Mouse (Mus musculus): ENCODE measurements around the gene Gimap9. TPM values are rescaled to one million over a fixed set of nuclear protein-coding genes. Genes with fewer than 3 reads are reported as not detected.
A peak's percentile ranks its signal among the peaks of the same experiment; 100 is the strongest.

Gimap9 gene
- polyA plus RNA-seq, 1 experiment from 2014 or later = 14.2 TPM

DNA sequence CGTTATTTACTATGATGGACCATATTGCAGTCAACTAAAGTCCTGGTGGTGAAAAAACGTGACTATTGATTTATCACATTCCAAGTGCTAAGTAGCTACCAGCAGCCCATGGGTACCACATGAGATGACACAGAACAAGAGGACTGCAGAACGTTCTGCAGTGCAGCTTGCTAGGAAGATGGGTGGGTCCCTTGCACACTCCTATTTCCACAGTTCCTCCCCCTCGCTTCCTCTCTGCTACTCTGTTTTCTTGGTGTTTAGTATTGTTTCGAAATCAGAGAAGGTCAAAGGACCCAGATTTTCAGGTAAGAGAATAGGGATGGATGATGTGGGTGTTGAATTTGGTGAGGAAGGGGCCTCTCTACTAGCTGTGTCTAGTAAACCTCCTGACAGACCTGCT, 8.4 kb downstream of the Gimap9 start, which contains the start of gene Gimap4:
Gene Gimap4, plus strand, starts transcription at position 231 of the 400 bp plus-strand sequence.
- peak; percentile 54; the same call in 1 of the 2 replicates for ATAC-seq
- Histone ChIP-seq H3K9me3 (ENCODE audit: low read length) (no peaks in the 10 kb centered on the region), H3K9ac (replicated peaks; ENCODE audit: low read depth) (no peak within 1 kb of the TSS; the same call in 1 of the 2 replicates), H3K36me3 (ENCODE audit: insufficient read depth, low read length) (no peaks in the 10 kb centered on the region), H3K4me3 (ENCODE audit: low read depth, low read length) (peak within 1 kb of the TSS; percentile 15), H3K27ac (ENCODE audit: low read length) (peak within 1 kb of the TSS; percentile 55), H3K4me1 (ENCODE audit: insufficient read depth, low read depth, low read length) (no peaks in the 10 kb centered on the region), H3K27me3 (replicated peaks; ENCODE audit: insufficient read depth, low read length) (no peaks in the 10 kb centered on the region), H3K4me2 (replicated peaks; ENCODE audit: low read depth, low read length) (peak within 1 kb of the TSS; percentile 19)
- TF ChIP-seq EP300 (IDR thresholded peaks at IDR 0.05) = no peak
- TF ChIP-seq CTCF (IDR thresholded peaks at IDR 0.05) = no peak
- WGBS = 48% methylated on average over 5 of the region's 5 CpGs
- no peak for DNase-seq (ENCODE audit: low spot score)

DNA sequence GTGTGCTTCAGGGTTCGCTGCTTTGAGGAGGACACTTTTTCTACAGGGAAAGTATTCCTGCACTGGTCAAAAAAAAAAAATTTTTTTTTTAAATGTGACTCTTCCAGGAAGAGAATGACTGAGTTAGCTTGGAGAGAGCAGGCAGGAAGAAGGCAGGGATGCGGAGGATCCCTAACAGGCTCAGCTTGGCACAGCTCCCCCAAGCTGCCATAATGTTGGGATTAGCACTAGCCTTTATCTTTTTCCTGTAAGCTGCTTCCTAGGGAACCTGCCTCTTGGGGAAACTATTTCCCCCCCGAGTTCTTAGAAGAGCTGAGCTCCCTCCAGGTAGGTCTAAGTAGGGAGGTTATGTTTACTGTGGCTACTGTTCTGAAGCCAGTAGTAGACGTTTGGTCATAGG, 8.9 kb downstream of the Gimap9 start:
- no peak overlapping the region; the same call in 1 of the 2 replicates for H3K9ac ChIP-seq (replicated peaks; ENCODE audit: low read depth)
- no peaks in the 10 kb centered on the region for H3K27me3 ChIP-seq (replicated peaks; ENCODE audit: insufficient read depth, low read length)
- 0 out of 2 replicates have a peak, but pooled peaks have one; percentile 32 for ATAC-seq
- no peaks in the 10 kb centered on the region for H3K4me1 ChIP-seq (ENCODE audit: insufficient read depth, low read depth, low read length)
- no peak for DNase-seq (ENCODE audit: low spot score)
- peak overlapping the region; percentile 19 for H3K4me2 ChIP-seq (replicated peaks; ENCODE audit: low read depth, low read length)
- H3K9me3 ChIP-seq (ENCODE audit: low read length) = no peaks in the 10 kb centered on the region
- peak overlapping the region; percentile 55 for H3K27ac ChIP-seq (ENCODE audit: low read length)
- WGBS = 43% methylated on average over 4 of the region's 4 CpGs
- H3K4me3 ChIP-seq (ENCODE audit: low read depth, low read length) = peak overlapping the region; percentile 15
- TF ChIP-seq EP300 (IDR thresholded peaks at IDR 0.05) (no peak), CTCF (IDR thresholded peaks at IDR 0.05) (peak; percentile 33; the same call in 1 of the 2 replicates)
- no peaks in the 10 kb centered on the region for H3K36me3 ChIP-seq (ENCODE audit: insufficient read depth, low read length)

DNA sequence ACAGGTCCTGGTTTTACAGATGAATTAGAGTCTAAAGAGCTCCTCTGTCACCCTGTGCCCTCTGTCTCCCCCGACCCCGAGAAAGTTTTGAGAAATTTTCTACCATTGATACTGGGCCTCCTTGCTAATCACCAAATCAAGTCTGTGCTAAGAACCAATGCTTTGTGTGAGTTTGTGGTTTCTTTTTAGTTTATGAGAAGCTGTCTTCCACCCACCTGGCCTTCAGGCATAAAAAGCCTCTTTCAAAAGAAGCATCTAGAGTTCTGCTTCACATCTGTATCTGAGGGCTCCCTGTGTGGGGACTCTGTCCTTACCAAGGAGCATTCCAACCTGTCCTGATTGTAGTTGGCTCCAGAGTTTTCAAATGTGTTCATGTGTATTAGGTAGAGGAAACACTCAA, 9.3 kb downstream of the Gimap9 start:
- 66% methylated on average over 2 of the region's 2 CpGs for WGBS

DNA sequence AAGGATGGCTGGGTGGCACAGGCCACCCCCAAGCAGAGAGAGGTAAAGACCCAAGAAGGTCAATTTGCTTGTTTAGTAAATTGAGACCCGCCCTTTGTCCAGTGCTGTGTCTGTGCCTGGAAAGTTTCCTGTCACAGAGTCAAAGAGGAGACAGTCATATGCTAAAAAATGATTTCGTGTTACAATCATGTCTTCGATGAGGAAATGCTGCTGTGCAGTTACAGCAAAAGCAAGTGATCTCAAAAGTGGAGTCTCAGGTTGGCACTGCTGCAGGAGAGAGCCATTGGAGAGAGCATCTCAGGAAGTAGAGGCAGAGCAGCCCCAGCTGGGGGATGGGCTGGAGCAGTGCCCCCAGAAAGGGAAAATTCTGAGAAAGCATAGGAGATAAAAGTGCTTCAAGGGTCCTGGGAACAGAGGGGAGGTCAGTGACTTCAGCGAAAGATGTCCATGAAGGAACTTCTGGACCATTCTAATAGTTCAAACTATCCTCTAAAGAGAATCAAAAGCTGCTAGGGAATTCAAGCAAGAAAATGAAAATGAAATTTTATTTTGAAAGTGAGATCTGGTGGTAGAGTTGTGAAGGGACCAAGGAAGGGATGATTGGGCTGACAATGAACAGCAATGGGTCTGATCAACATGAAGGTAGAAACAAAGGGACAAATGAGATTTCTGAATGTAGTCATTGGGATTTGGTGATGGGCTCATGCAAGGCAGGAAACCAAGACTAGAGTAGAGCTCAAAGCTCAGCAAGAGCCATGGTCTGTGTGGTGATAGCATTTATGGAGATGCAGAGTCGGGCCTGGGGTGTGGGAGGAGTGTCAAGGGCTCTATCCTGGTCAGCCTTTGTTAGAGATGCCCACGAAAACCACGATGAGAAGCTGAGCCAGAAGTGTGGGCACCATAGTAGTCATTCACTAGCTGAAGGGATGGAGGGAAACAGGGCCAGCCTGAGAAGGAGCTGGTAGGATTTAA, 10.1 kb downstream of the Gimap9 start:
- ATAC-seq (peak; percentile 39; the same call in 1 of the 2 replicates), DNase-seq (ENCODE audit: low spot score) (no peak)
- H3K9me3 ChIP-seq (ENCODE audit: low read length) = no peaks in the 10 kb centered on the region
- WGBS = 73% methylated on average over 7 of the region's 7 CpGs
- H3K9ac ChIP-seq (replicated peaks; ENCODE audit: low read depth) = no peak overlapping the region
- H3K27me3 ChIP-seq (replicated peaks; ENCODE audit: insufficient read depth, low read length) = no peaks in the 10 kb centered on the region
- H3K36me3 ChIP-seq (ENCODE audit: insufficient read depth, low read length) = no peaks in the 10 kb centered on the region
- peak overlapping the region; percentile 19 for H3K4me2 ChIP-seq (replicated peaks; ENCODE audit: low read depth, low read length)
- no peak for TF ChIP-seq EP300 (IDR thresholded peaks at IDR 0.05)
- TF ChIP-seq CTCF (IDR thresholded peaks at IDR 0.05) = no peak
- peak overlapping the region; percentile 55 for H3K27ac ChIP-seq (ENCODE audit: low read length)
- no peak overlapping the region for H3K4me3 ChIP-seq (ENCODE audit: low read depth, low read length)
- no peaks in the 10 kb centered on the region for H3K4me1 ChIP-seq (ENCODE audit: insufficient read depth, low read depth, low read length)

More for the DNA sequence above, 9.3 kb downstream of the Gimap9 start:
- Histone ChIP-seq H3K36me3 (ENCODE audit: insufficient read depth, low read length) (no peaks in the 10 kb centered on the region), H3K27me3 (replicated peaks; ENCODE audit: insufficient read depth, low read length) (no peaks in the 10 kb centered on the region), H3K4me3 (ENCODE audit: low read depth, low read length) (peak overlapping the region; percentile 15; the same call in 1 of the 2 replicates), H3K27ac (ENCODE audit: low read length) (peak overlapping the region; percentile 55), H3K4me1 (ENCODE audit: insufficient read depth, low read depth, low read length) (no peaks in the 10 kb centered on the region), H3K9ac (replicated peaks; ENCODE audit: low read depth) (no peak overlapping the region), H3K4me2 (replicated peaks; ENCODE audit: low read depth, low read length) (peak overlapping the region; percentile 19), H3K9me3 (ENCODE audit: low read length) (no peaks in the 10 kb centered on the region)
- DNase-seq (ENCODE audit: low spot score) (no peak), ATAC-seq (no peak)
- TF ChIP-seq EP300 (IDR thresholded peaks at IDR 0.05) = no peak
- no peak for TF ChIP-seq CTCF (IDR thresholded peaks at IDR 0.05)

DNA sequence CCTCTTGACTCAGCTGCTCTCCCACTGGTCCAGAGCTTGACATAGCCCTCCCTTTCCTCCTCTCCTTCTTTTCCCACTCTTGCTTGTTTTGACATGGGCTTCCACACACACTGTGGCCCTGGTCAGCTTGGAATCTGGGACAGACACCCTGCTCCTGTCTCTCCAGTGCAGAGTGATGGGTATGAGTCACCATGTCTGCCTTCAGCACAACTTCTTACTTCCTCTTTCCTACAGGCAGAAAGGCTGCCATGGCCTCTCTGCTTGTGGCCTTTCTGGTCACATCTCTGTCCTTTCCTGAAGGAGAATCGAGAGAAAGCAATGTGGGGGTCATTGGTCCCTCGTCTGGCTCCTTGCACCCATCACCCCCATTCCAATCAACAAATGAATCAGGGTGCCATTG, 11.1 kb downstream of the Gimap9 start:
- WGBS = 61% methylated on average over 2 of the region's 2 CpGs
- Histone ChIP-seq H3K9me3 (ENCODE audit: low read length) (no peaks in the 10 kb centered on the region), H3K9ac (replicated peaks; ENCODE audit: low read depth) (no peak overlapping the region), H3K4me1 (ENCODE audit: insufficient read depth, low read depth, low read length) (no peaks in the 10 kb centered on the region), H3K36me3 (ENCODE audit: insufficient read depth, low read length) (no peaks in the 10 kb centered on the region), H3K4me3 (ENCODE audit: low read depth, low read length) (no peak overlapping the region), H3K27me3 (replicated peaks; ENCODE audit: insufficient read depth, low read length) (no peaks in the 10 kb centered on the region), H3K27ac (ENCODE audit: low read length) (peak overlapping the region; percentile 9; the same call in 1 of the 2 replicates), H3K4me2 (replicated peaks; ENCODE audit: low read depth, low read length) (peak overlapping the region; percentile 19; the same call in 1 of the 2 replicates)
- DNase-seq (ENCODE audit: low spot score) = no peak
- ATAC-seq = peak; percentile 53
- TF ChIP-seq CTCF (IDR thresholded peaks at IDR 0.05) = no peak
- TF ChIP-seq EP300 (IDR thresholded peaks at IDR 0.05) = no peak

DNA sequence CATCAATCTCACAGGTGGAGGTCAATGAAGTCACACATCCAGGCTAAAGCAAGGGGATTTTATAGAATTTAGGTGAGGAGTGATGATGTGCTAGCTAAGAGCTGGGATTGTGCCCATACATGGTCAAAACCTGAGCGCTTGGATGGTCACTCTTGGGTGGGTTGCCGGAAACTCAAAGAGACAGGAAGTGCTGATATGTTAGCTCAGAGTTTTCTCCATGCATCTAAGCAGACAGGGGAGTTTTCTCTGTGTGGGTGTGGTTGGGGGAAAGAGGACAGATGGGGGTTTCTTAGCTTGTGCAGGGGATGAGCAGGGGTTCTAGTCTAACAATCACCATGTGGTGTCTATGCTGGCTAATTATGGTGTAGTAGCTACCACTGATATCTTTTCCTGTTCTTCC, 13.4 kb downstream of the Gimap9 start:
- ATAC-seq = peak; percentile 28
- Histone ChIP-seq H3K4me2 (replicated peaks; ENCODE audit: low read depth, low read length) (no peak overlapping the region), H3K9me3 (ENCODE audit: low read length) (no peaks in the 10 kb centered on the region), H3K36me3 (ENCODE audit: insufficient read depth, low read length) (no peaks in the 10 kb centered on the region), H3K27me3 (replicated peaks; ENCODE audit: insufficient read depth, low read length) (no peaks in the 10 kb centered on the region), H3K4me3 (ENCODE audit: low read depth, low read length) (no peak overlapping the region), H3K27ac (ENCODE audit: low read length) (no peak overlapping the region), H3K9ac (replicated peaks; ENCODE audit: low read depth) (no peak overlapping the region), H3K4me1 (ENCODE audit: insufficient read depth, low read depth, low read length) (no peaks in the 10 kb centered on the region)
- 65% methylated on average over 2 of the region's 2 CpGs for WGBS
- no peak for DNase-seq (ENCODE audit: low spot score)
- no peak for TF ChIP-seq EP300 (IDR thresholded peaks at IDR 0.05)
- TF ChIP-seq CTCF (IDR thresholded peaks at IDR 0.05) = no peak

Measured in lung, postnatal 0 days (tissue).